Mouse (Mus musculus): ENCODE data around the gene Ccdc22.

The Ccdc22 gene

DNA sequence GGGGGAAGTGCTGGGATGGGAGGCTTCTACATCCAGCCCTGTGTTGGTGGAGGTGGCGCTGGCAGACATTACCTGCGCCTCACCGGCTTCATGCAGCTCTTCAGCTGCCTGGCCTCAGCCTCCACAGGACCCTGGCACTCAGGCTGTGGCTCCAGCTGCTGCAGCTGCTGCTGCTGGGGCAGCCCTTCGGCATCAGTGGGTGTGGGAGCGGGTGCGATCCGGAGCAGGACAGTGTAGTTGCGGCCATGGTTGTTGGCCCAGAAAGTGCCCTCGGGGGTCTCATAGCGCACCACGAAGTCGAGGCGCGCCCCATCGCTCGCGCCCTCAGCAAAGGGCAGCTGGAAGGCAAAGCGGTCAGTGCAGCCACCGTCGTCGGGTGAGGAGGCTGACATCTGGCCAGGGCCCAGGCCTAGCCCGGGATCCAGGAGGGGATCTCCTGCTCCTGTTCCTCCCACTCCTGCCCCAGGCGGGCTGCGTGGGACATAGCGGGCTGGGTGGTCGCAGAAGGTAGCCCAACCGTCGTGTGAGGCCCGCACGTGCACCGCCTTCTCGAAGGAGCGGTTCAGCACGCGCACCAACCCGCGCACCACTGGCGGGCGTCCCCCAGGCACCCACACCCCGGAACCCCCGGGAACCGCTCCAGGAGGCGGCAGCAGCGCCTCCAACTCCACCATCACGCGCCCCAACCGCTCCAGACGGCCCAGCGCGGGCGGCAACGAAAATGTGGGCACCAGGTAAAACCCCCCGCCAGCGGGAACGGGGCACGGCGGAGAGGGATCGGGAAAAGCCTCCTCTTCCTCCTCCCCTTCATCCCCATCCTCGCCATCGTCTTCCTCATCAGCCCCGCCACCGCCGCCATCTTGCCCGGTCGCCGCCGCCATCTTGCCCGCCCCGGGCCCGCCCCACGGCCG is 31.9 kb downstream of the Ccdc22 start, which contains the start of gene Foxp3:
Gene Foxp3, plus strand, starts transcription at position 469 of the 911 bp plus-strand sequence.
- peak; percentile 2 for DNase-seq (ENCODE audit: low read depth, low spot score)

GRCm38 (mm10) chrX:7572466-7572865 is 32.9 kb downstream of the Ccdc22 start:
- no peak for DNase-seq (ENCODE audit: low read depth, low spot score)

GRCm38 (mm10) chrX:7571565-7572136 is 33.7 kb downstream of the Ccdc22 start:
- no peak for DNase-seq (ENCODE audit: low read depth, low spot score)

GRCm38 (mm10) chrX:7570481-7571175 is 34.7 kb downstream of the Ccdc22 start:
- no peak for DNase-seq (ENCODE audit: low read depth, low spot score)

DNA sequence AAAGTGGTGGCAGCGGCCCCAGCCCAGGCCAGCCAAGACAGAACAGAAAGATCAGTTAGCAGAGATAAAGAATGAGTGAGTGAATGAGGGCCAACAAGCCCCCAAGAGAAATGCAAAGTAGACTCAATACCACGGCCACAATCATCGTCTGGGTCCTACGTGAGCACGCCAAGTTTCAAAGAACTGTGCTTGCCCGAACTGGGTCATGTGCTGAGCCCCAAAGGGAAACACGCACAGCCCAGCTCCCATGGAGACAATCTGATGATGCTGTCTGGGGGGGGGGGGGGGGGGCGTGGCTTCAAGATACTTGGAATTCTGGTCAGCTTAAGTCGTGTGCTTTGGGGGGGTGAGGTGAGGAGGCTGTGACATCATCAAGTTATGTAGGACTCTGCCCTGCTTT is 37.8 kb downstream of the Ccdc22 start:
- peak; percentile 6 for DNase-seq (ENCODE audit: low read depth, low spot score)

DNA sequence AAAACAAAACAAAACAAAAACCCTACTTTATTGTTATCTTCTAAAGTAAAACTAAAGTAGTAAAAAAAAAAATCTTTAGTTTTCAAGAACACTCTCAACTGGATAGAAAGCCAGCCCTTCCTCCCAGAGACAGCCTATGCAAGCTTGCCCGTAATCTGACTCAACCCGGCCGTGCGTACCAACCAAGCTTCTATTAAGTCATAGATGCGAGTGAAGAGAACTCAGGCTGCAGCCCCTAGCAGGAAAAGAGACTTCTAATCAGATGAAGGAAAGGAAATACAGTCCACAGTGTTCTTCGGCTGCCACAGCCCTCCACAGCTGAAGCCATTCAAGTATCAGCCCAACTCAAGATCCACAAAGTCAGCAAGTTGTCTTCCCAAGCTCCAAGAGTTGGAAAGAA is 39.0 kb downstream of the Ccdc22 start:
- DNase-seq (ENCODE audit: low read depth, low spot score), result no peak

DNA sequence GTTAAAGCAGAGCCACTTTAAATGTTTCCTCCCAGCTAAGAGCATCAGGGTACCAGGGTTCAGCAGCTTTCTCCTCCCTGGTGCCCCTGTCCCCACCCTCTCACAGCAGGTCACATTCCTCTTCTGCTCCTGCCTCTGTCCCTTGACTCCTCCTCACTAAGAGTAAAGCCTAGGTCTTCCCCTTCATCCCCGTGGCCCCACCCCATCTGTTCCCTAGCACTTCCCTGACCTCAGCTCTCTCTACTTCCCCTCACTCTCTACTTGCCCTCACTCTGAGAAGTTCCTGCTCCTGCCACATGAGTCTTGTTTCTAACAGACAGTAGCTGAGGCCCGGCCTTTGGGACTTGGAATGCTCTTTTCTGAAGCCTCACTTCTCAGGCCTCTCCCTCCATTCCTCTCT is 42.2 kb downstream of the Ccdc22 start:
- DNase-seq (ENCODE audit: low read depth, low spot score), result no peak

- no peak for DNase-seq (ENCODE audit: low read depth, low spot score)
These were observed 51.8 kb downstream of the Ccdc22 start for GRCm38 (mm10) chrX:7553474-7553873.

Measured in retina, adult 2 months (tissue).